Mouse (Mus musculus): Measurements from ENCODE around the gene Tcaf1. TPM values are rescaled to one million over a fixed set of nuclear protein-coding genes. Genes with fewer than 3 reads are reported as not detected.
A peak's percentile ranks its signal among the peaks of the same experiment; 100 is the strongest.

Gene Tcaf1
- 100 to 1,000 TPM; 205 to 214 TPM for total RNA-seq (2021)
- long read RNA-seq, full-length matches to known transcripts: 72 of 151 reads
- long read RNA-seq, partial matches to known transcripts: 36 of 151 reads
- long read RNA-seq, other reads (novel, unspliced or antisense): 43 of 151 reads

DNA sequence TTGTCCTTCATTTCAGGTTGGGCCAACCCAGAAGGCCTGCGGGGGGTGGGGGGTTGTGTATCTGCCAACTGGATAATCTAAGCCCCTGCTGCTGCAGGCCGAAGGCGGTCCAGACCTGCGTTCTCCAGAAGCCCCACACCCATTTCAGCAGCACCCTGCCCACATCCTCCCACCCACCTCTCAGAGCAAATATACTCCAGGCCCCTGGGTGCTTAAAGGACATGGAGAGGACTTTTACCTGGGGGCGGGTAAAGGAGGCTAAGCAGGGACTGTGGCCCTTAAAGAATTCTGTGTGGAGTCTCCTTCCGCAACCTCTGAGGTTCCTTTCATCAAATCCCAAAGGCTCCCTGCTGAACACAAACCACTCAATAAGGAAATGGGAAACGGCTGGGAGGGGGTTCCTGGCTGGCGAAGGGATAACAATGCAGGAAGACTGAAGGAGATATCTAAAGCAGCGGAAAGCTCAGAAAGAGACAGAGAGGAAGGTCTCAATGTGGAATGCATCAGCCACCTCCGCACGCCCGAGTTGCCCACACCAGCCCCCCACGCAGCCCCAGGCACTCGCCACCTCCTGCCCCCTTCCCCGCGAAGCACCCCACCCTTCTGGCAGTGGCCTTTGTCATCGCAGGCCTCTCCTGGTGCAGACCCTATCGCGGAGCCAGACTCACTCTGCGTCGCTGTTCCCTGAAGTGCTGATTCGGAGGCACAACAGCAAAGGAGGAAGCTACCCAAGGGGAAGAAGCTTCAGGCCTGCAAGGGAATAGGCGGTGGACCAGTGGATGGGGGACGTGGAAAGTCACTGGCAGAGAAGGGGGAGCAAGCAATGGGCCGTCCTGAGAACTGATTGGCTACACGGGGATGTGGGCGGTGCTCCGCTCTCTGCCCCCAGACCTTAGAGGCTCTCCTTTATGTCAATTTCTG lies at the start of gene Tcaf1:
Tcaf1 (minus strand) TSS at position 798 of the 921 bp plus-strand sequence.
- peak; percentile 87 to 95 for DNase-seq (ENCODE audit: low spot score in 2 of 2)

DNA sequence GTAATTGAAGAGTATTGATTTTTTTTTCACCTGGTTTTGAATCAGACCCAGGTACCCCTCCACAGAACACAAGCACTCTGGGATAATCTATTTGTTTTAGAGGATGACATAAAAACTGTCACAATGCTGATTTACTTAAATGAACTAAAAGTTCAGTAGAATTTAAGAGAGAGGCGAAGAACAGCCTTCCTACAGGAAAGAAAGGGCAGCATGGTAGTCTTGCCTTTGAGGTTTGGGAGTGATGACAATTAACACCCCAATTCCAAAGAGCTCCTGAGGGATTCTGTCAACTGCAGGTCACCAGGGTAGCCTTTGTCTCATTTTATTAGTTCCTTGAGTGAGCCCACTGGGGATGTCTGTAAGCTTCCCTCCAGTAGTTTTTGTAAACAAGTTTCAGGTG lies 46.2 kb upstream of the Tcaf1 start, which contains the start of gene Olfr38:
Olfr38 (plus strand) TSS at position 301 of the 400 bp plus-strand sequence.
- DNase-seq (ENCODE audit: low spot score in 2 of 2): no peak

DNA sequence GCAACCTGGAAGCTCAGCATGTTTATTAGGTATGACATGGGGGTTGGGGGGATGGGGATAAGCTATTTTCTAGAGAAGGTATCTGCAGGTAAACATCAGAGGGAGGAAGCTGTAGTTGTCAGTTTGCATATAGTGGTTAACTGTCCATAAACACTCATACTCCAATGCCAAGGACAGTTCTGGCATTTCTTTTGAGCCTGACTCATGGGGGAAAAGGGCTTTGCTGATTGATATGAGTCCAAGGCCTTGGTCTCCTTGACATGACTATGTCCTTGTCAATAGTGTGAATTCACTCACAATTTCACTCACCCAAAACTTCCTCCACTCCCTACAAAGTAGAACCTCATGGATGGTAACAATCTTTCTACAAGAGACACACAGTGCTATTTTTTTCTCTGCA lies 38.0 kb upstream of the Tcaf1 start:
- no peak for DNase-seq (ENCODE audit: low spot score in 2 of 2)

DNA sequence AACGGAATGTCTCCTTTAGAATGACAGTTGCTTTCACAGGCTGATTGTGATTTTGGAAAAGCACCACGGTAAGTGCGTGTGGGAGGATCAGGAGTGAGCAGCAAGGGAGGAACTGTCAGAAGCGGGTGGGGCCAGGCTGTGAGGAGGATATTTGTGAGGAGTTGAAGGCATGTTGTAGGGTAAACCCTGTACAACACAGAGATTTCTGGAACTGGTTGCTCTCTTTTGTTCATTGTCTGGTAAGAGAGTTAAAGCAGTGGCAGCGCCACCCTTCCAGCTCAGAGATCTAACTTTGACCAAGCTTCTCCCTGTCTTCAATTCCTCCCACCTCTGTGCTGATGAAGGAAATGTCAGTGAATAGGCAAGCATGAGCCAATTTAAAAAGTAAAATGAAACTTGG lies 32.4 kb upstream of the Tcaf1 start:
- DNase-seq (ENCODE audit: low spot score in 2 of 2): peak in 1 of 2 experiments; percentile 1

DNA sequence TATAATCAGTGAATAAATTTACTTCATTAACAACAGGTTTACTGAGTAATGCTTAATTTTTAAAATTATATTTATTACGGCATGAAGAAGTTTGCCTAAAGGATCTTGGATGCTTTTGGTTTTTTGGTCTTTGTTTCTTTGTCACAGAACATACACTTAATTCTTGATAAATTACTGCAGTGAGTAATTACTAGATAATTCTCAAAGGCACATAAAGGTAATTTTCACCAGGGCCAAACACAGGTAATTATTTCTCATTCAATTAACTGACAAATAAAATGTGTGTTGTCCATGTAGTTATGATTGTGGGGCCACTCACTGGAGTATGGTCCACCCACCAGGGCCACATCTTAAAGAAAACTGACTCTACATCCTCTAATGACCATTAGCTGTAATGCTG lies 29.2 kb upstream of the Tcaf1 start, which contains the start of gene Olfr453:
Olfr453 (plus strand) TSS at position 301 of the 400 bp plus-strand sequence.
- DNase-seq (ENCODE audit: low spot score in 2 of 2): no peak

DNA sequence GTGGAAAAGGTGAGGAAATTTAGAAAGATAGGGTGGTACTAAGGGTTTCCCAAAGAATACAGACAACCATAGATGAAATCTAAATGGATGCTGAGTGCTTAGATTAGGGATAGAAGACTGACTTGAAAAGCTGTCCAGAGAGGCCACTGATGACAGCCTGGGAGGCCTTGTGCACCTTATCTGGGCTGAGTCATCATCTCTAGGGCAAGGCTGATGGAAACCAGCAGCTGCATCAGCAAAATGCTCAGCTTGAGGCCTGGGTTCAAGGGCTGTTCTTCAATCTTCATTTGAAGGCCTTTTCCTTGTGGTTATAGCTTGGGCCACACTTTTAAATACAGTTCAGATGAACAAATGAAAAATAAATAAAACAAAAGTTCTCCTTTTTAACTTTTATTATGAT lies 8.1 kb upstream of the Tcaf1 start:
- no peak for DNase-seq (ENCODE audit: low spot score in 2 of 2)

DNA sequence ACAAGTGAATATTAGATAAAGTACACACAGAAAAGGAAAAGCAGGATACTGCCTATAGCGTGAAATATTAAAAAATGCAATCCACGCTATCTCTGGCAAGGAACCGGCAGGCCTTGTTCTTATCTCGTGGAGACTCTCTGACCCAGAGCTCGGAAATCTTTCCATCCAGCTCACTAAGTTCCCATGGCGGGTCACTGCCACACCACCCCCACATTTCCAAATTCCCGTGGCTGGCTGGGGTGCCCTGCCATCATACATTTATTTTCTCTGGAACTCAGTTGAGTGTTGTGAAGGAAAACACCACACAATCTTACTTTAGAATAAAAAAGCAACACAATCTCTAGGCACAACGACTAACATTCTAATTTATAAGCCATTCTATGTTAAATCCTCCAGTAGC lies 4.8 kb upstream of the Tcaf1 start:
- DNase-seq (ENCODE audit: low spot score in 2 of 2): no peak

DNA sequence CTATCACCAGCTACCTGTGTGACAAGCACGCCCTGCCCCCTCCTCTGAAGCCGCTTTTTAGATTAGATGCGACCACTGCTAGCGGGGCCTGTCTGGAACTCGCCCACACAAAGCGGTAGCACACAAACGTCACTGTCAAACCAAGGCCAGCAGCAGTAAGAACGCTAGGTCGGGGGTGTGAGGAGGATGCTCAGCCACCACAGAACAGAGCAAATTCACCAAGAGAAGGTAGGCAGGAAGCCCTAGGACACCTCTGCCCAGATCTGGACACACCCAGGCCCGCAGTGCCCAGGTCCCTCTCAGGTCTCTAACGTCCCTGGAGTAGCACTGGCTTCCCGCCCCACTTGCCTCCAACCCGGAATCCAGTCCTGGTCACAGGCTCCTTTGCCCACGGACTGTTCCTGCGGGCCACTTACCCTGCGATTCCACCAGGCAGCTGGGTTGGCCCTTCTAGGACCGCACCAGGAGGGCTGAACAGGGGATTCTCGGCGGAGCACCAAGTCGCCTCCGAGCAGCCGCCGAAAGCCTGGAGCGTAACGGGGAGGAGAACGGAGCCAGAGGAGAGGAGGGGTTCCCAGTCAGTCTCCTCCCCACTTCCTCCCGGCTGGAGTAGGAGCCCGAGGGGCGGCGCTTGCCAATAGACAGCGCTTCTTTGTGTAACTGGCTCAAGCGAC lies 17.2 kb downstream of the Tcaf1 start:
- DNase-seq (ENCODE audit: low spot score in 2 of 2): peak; percentile 86 to 89

DNA sequence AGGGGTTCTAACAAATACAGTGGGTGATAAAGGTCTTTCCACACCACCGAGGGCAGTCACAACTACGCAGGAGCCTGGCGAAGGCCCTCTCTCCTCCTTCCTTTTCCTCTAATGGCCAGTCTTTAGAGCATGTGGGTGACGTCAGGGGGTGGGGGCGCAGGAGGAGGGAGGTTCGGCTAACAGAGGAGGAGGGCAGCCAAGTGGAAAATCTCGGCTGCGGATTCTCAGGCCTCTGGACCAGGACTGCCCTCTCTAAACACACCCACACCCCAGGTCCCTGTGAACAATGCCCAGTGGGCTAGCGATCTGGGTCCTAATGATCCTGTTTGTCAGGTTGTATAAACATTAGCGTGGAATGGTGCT lies 17.8 kb downstream of the Tcaf1 start:
- DNase-seq (ENCODE audit: low spot score in 2 of 2): peak; percentile 75 to 76

DNA sequence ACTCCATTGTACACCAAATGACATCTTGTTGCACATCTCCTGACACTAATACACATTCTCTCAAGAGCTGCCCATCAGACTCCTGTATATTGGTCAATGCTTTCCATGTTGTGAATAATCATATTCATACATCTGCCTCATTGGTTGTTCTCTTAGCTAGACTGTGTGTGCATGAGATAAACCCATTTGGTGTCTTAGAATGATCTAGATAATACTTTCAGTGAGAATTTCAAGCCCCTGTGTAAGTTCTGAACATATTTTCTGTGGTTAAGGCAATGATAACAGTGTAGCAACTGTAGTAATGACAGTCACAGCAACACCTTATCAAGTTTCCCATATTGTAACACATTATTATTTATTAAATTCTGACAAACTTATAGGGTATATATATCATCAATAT lies 20.1 kb downstream of the Tcaf1 start:
- no peak for DNase-seq (ENCODE audit: low spot score in 2 of 2)

DNA sequence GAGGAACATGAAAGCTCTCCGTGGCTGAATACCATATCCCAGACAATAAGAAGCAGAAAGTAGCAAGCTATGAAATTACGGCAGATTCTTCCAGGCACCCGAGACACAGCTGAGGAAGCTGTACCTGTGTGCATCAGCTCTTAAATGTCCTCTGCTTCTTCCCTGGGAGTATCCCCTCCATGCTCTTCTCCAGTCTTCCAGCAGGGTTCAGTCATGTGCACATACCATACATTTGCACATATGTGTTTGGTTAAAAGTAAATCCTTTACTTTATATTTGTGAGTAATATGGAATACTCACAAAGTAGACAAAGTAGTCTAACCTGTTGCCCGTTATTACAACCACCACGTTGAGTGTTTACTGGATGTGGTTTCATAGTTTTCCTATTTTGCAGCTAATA lies 22.0 kb downstream of the Tcaf1 start:
- DNase-seq (ENCODE audit: low spot score in 2 of 2): no peak

DNA sequence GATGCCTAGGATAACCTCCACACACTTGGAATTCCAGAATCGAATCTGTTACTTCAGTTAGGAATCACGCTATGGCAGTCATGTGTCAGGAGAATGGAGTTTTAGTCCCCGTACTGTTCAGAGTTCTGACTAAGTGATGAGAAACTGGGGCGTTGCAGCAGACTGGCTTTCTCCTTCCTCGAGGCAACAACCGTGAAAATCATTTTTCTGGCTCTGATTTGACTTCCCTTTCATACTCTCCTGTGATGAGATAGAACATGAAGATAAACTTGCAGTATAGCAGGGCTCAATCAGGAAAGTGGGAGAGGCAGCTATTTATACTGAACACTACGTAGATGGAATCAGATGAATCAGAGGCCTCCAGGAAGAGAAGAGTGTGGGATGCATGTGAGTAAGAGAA lies 29.8 kb downstream of the Tcaf1 start:
- no peak for DNase-seq (ENCODE audit: low spot score in 2 of 2)

DNA sequence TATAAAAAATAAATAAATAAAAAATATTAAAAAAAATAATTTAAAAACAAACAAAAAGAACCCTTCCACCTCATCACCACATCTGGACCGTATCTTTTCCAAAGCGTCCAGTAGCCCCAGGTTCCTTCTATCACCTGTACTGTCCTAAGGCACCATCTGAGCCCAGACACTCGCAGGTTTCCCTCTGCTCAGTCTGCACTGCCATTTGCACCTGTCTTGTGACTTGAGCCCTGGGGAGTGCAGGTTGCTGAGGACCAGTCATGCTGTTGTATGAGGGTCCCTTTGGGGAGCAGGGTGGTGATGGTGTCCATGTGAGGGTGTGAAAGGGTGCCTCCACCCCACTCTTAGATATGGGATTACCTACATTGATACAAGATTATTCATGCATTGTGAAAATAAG lies 33.9 kb downstream of the Tcaf1 start:
- no peak for DNase-seq (ENCODE audit: low spot score in 2 of 2)

DNA sequence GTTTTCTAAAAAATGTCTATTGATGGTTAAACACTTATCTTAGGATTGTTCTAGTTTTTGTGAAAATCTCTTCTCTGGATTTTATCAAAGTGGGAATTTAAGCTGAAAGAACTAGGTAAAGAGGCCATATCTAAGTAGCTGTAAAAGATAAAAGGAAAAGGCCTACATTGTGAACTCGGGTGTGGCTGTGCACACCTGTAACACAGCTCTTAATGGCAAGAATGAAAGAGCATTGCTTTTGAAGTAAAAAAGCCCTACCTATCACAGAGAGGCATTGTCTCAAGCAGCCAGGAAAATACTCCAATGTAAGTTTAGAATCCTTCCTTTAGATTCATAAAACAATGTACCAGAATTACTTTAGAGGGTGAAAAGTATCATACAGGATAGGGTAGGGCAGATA lies 38.1 kb downstream of the Tcaf1 start:
- no peak for DNase-seq (ENCODE audit: low spot score in 2 of 2)

DNA sequence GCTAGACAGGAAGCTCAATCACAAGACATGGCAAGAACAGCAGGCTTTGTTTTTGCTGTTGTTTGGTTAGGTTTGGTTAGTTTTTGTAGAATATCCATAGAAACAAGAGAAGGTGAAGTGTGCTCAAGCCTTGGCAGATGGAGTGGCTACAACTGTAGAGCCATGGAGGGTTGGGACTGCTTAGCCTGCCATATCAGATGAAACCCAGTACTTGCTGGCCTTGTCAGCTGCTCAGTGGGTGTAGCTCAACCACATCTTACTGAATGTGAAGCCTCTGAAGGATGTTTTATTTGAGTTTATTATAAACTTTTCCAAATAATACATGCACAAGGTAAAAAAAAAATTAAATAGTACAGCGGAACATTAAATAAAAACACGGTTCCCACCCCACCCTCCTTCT lies 42.2 kb downstream of the Tcaf1 start:
- no peak for DNase-seq (ENCODE audit: low spot score in 2 of 2)

DNA sequence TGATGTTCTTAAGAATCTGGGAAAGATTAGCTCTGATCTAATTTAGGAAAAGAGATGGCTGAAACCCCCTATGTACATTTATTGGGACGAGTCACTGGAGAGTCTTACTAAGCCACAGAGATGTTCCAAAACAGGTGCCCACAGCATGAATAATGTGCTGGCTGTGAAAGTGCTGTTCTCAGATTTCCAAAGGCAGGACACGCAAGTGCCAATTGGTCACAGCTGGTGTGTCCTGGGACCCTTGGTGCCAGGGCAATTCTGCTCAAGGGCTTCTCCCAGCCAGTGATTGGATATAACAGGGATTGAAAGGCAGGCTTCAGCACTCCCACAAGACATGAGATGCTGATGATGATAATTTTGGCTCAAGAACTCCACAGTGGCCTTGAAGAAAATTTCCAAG lies 48.1 kb downstream of the Tcaf1 start:
- DNase-seq (ENCODE audit: low spot score in 2 of 2): no peak

DNA sequence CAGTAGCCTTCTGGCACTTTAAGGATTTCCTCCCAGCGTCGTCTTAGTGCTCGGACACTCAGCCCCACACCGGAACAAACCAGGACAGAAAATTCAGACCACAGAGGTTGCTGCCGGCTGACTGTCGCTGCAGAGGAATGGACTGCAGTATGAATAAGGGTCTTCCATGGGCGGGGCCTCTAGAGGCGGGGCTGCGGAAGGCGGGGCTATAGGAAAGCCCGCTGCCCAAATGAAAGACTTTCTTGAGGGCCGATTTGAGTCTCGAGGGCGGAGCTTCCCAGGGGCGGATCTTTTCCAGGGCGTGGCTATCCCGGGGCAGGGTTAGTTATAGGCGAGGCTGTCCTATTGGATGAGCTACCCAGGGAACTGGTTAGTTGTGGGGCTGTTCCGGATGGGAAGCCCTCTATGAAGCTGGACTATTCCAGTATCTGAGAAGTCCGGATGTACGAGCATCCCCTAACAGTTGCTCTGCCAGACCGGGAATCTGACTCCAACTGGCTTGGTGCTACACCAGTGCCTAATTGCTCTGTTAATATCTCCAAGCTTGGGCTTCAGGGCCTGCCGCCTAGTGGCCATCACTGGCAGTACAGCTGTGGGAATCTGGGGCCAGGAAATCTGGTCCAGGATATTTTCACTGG lies 64.9 kb downstream of the Tcaf1 start, which contains the start of gene Tcaf2:
Tcaf2 (minus strand) TSS at position 343 of the 638 bp plus-strand sequence.
- DNase-seq (ENCODE audit: low spot score in 2 of 2): peak; percentile 43 to 79

DNA sequence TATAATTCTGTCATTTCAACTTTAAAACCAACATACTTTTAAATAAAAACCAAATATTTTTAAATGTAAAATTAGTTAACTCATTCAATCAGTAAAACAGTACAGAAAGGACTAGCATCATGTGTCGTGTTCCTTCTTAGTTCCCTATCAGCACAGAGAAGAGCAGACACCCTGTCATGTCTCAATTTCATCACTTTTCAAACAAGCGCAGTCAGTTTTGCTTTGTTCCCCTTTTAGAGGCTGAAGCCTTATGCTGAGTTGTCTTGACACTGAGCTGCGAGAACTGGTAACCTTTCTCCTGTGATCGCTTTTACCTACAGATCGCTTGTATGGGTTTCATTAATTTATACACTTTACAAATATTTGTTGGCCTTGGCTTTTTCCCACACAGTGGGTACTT lies 75.5 kb downstream of the Tcaf1 start:
- no peak for DNase-seq (ENCODE audit: low spot score in 2 of 2)

DNA sequence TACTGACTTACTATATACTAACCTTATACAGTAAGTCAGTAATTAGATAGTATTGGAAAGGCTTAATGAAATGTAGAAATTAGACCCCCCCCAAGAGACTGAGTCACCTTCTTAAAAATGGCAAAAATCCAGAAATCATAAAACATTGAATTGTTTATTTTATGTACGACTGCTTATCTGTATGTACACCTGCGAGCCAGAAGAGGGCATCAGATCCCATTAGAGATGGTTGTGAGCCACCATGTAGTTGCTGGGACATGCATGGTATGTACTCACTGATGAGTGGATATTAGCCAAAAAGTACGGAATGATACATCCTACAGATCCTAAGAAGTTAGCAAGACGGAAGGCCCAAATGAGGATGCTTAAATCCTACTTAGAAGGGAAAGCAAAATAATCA lies 78.5 kb downstream of the Tcaf1 start:
- DNase-seq (ENCODE audit: low spot score in 2 of 2): no peak

All from layer of hippocampus, adult 18-20 months (tissue).